Mouse (Mus musculus) megakaryocyte, embryonic 14.5 days (primary cell): ENCODE measurements around the gene Cyp46a1. TPM values are rescaled to one million over a fixed set of nuclear protein-coding genes. Genes with fewer than 3 reads are reported as not detected.
A peak's percentile ranks its signal among the peaks of the same experiment; 100 is the strongest.

Experiments
- H3K27me3 ChIP-seq: replicated peaks from 2 replicates; pipeline ENCODE3; 2012; ENCODE audit warnings: inconsistent platforms
- H3K36me3 ChIP-seq: replicated peaks from 2 replicates; pipeline ENCODE3; 2012; ENCODE audit warnings: low read length, inconsistent platforms, mixed read lengths
- H3K4me1 ChIP-seq: 2 replicates; pipeline ENCODE4 v1.6.1; 2012; ENCODE audit warnings: inconsistent platforms
- H3K4me3 ChIP-seq: replicated peaks from 2 replicates; pipeline ENCODE3; 2012; ENCODE audit warnings: moderate library complexity, mild to moderate bottlenecking, inconsistent platforms
- H3K9me3 ChIP-seq: 2 replicates; pipeline ENCODE4 v1.6.1; 2012; ENCODE audit warnings: inconsistent platforms
- FLI1 ChIP-seq: IDR thresholded peaks from 2 replicates; pipeline ENCODE4 v1.6.1; 2012; ENCODE audit warnings: low read length, inconsistent platforms, mixed read lengths
- GATA1 ChIP-seq: IDR thresholded peaks from 3 replicates; pipeline ENCODE4 v1.6.1; 2012; ENCODE audit warnings: mixed read lengths, low read length, inconsistent platforms, borderline replicate concordance
- polyA plus RNA-seq: library from polyadenylated mRNA; stranded (reverse); fragments of >175 nt; gene quantifications from 2 replicates; pipeline ENCODE4 v1.2.3, GENCODE M21; 2012; ENCODE audit warnings: low replicate concordance; ENCODE audit not compliant: insufficient read depth

Gene Cyp46a1
- polyA plus RNA-seq, 1 experiment, result 0.34 TPM

- TF ChIP-seq GATA1, result no peak
- TF ChIP-seq FLI1, result no peak
- H3K9me3 ChIP-seq, result 0 out of 2 replicates have a peak, but pooled peaks cover 5% of the 10 kb centered on the region
- peaks cover 78% of the 10 kb centered on the region for H3K27me3 ChIP-seq
- H3K4me3 ChIP-seq, result no peak overlapping the region
- no peaks in the 10 kb centered on the region for H3K36me3 ChIP-seq
- peaks cover 6% of the 10 kb centered on the region; the same call in 1 of the 2 replicates for H3K4me1 ChIP-seq
These were observed 14.1 kb upstream of the Cyp46a1 start for GRCm38 (mm10) chr12:108320096-108320495.

- TF ChIP-seq GATA1 (no peak), FLI1 (no peak)
- Histone ChIP-seq H3K27me3 (peaks cover 78% of the 10 kb centered on the region), H3K9me3 (no peaks in the 10 kb centered on the region)
These were observed 7.8 kb upstream of the Cyp46a1 start for GRCm38 (mm10) chr12:108326401-108326800.

GRCm38 (mm10) chr12:108327889-108328491 lies 6.2 kb upstream of the Cyp46a1 start:
- H3K4me1 ChIP-seq, result peaks cover 10% of the 10 kb centered on the region
- TF ChIP-seq FLI1 (no peak), GATA1 (no peak)
- peak overlapping the region; percentile 72 for H3K4me3 ChIP-seq
- peaks cover 80% of the 10 kb centered on the region for H3K27me3 ChIP-seq
- H3K9me3 ChIP-seq, result no peaks in the 10 kb centered on the region
- H3K36me3 ChIP-seq, result no peaks in the 10 kb centered on the region

More at GRCm38 (mm10) chr12:108326401-108326800, 7.8 kb upstream of the Cyp46a1 start:
- peaks cover 8% of the 10 kb centered on the region for H3K4me1 ChIP-seq
- no peaks in the 10 kb centered on the region for H3K36me3 ChIP-seq
- no peak overlapping the region for H3K4me3 ChIP-seq

GRCm38 (mm10) chr12:108333056-108333455 lies 1.1 kb upstream of the Cyp46a1 start:
- Histone ChIP-seq H3K4me1 (peaks cover 24% of the 10 kb centered on the region), H3K9me3 (0 out of 2 replicates have a peak, but pooled peaks cover 3% of the 10 kb centered on the region), H3K27me3 (peaks cover 92% of the 10 kb centered on the region), H3K4me3 (peak overlapping the region; percentile 92), H3K36me3 (no peaks in the 10 kb centered on the region)
- TF ChIP-seq FLI1, result no peak

GRCm38 (mm10) chr12:108333481-108333882 lies 699 bp upstream of the Cyp46a1 start:
- H3K4me3 ChIP-seq, result peak overlapping the region; percentile 92

GRCm38 (mm10) chr12:108334529-108334928 lies 348 bp downstream of the Cyp46a1 start:
- peaks cover 27% of the 10 kb centered on the region for H3K4me1 ChIP-seq
- TF ChIP-seq FLI1 (no peak), GATA1 (no peak)
- H3K27me3 ChIP-seq, result peaks cover 93% of the 10 kb centered on the region
- peak overlapping the region; percentile 92 for H3K4me3 ChIP-seq
- H3K9me3 ChIP-seq, result 0 out of 2 replicates have a peak, but pooled peaks cover 3% of the 10 kb centered on the region
- no peaks in the 10 kb centered on the region for H3K36me3 ChIP-seq

More at GRCm38 (mm10) chr12:108333481-108333882, 699 bp upstream of the Cyp46a1 start:
- Histone ChIP-seq H3K9me3 (0 out of 2 replicates have a peak, but pooled peaks cover 3% of the 10 kb centered on the region), H3K36me3 (no peaks in the 10 kb centered on the region), H3K27me3 (peaks cover 92% of the 10 kb centered on the region), H3K4me1 (peaks cover 22% of the 10 kb centered on the region)
- TF ChIP-seq GATA1 (no peak), FLI1 (no peak)

GRCm38 (mm10) chr12:108338572-108339190 lies 4.5 kb downstream of the Cyp46a1 start:
- H3K4me1 ChIP-seq, result peaks cover 18% of the 10 kb centered on the region
- no peaks in the 10 kb centered on the region for H3K36me3 ChIP-seq
- 0 out of 2 replicates have a peak, but pooled peaks cover 3% of the 10 kb centered on the region for H3K9me3 ChIP-seq
- H3K4me3 ChIP-seq, result peak overlapping the region; percentile 42
- no peak for TF ChIP-seq GATA1
- no peak for TF ChIP-seq FLI1
- peaks cover 86% of the 10 kb centered on the region for H3K27me3 ChIP-seq

GRCm38 (mm10) chr12:108348151-108348550 lies 14.0 kb downstream of the Cyp46a1 start:
- TF ChIP-seq GATA1 (no peak), FLI1 (no peak)
- Histone ChIP-seq H3K4me1 (no peaks in the 10 kb centered on the region), H3K27me3 (peaks cover 67% of the 10 kb centered on the region), H3K4me3 (no peak overlapping the region), H3K9me3 (0 out of 2 replicates have a peak, but pooled peaks cover 7% of the 10 kb centered on the region), H3K36me3 (no peaks in the 10 kb centered on the region)

- H3K4me3 ChIP-seq, result no peak overlapping the region
- no peaks in the 10 kb centered on the region for H3K36me3 ChIP-seq
- peaks cover 72% of the 10 kb centered on the region for H3K27me3 ChIP-seq
- H3K4me1 ChIP-seq, result no peaks in the 10 kb centered on the region
- TF ChIP-seq GATA1, result no peak
- TF ChIP-seq FLI1, result no peak
- H3K9me3 ChIP-seq, result 0 out of 2 replicates have a peak, but pooled peaks cover 7% of the 10 kb centered on the region
These were observed 14.8 kb downstream of the Cyp46a1 start for GRCm38 (mm10) chr12:108349026-108349425.

- H3K27me3 ChIP-seq, result peaks cover 72% of the 10 kb centered on the region
- no peak overlapping the region for H3K4me3 ChIP-seq
- TF ChIP-seq GATA1, result no peak
- no peak for TF ChIP-seq FLI1
- no peaks in the 10 kb centered on the region for H3K4me1 ChIP-seq
- peaks cover 15% of the 10 kb centered on the region for H3K9me3 ChIP-seq
- H3K36me3 ChIP-seq, result no peaks in the 10 kb centered on the region
These were observed 16.8 kb downstream of the Cyp46a1 start for GRCm38 (mm10) chr12:108350931-108351330.
